Mouse (Mus musculus) induced T-regulatory cell, adult 2 months (primary cell): ENCODE results near the gene Ttc7b.

Source experiments
- DNase-seq: peaks from one replicate; pipeline ENCODE4 v3.0.0-alpha.2; 2012; ENCODE audit warnings: low read depth

Gene Ttc7b

DNA sequence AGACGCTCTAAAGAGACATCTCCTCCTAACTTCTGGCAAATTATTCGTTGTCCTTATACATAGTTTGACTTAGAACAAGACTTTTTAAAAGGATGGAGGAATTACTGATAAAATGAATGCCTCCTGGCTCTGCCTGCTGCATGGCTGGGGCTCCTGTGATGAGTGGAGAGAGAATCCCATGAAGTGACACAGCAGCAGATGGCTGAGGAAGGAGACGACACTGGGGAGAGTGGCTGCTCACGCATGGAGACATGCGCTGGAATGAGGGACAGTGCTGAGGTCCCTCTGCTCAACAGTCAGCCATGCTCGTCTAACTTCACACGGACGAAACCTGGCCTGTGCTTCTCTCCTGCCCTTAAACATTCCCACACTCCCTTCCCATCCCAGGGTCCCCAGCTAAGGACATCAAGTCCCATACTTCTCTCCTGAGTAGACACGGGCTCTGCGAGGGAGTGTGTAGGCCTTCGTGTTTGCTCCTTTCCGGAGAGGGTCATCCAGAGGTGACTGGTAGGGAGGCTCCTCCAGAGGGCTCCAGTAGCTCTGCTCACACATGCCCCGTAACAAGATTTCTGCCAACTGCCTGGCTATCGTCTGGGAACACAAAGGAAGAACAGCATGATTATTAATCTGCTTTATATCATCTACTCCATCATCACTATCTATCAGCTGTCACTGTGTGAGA is 105.8 kb downstream of the Ttc7b start:
- DNase-seq = no peak

GRCm38 (mm10) chr12:100408714-100409113 is 111.9 kb downstream of the Ttc7b start:
- no peak for DNase-seq

- DNase-seq = no peak
Measured at GRCm38 (mm10) chr12:100408143-100408542, 112.5 kb downstream of the Ttc7b start.

DNA sequence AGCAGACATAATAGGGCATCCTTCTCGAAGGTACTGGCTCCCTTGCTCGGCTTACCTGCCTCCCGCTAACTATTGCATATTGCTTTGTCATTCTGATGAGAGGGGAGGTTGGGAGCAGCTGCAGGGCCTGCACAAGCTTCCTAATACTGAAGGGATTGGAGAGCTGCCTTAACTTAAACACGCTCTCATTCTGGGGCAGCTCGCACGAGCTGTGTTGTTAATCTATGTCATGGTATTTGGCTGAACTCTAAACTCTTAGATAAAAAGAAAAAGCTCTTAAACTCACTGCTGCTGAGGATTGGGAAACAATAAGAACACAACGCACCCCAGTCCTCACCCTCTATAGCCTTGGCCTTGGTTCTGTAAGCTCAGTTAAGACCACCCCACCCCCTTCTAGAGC is 113.3 kb downstream of the Ttc7b start:
- no peak for DNase-seq

GRCm38 (mm10) chr12:100406094-100406493 is 114.5 kb downstream of the Ttc7b start:
- DNase-seq = no peak

GRCm38 (mm10) chr12:100405512-100406030 is 115.1 kb downstream of the Ttc7b start:
- DNase-seq = no peak

- no peak for DNase-seq
Measured at GRCm38 (mm10) chr12:100404430-100404829, 116.2 kb downstream of the Ttc7b start.

- DNase-seq = no peak
Measured at GRCm38 (mm10) chr12:100403005-100403324, 117.7 kb downstream of the Ttc7b start.

GRCm38 (mm10) chr12:100402296-100403004 is 118.2 kb downstream of the Ttc7b start:
- no peak for DNase-seq

DNA sequence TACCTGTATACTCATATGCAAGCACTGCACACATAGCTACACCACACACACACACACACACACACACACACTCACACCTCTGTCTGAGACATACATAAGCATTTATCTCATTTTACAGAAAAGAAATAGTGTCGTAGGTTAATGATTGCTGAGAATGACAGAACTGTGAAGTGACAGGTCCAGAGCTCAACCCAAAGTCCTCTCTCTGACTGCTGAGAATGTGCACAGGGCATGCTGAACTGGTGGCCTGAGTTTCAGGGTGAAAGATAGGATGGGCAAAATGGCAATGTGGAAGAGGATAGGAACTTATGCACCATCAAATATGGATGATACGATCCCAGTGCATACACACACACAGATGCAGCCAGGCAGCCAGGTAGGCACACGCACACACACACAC is 120.5 kb downstream of the Ttc7b start:
- DNase-seq = no peak

DNA sequence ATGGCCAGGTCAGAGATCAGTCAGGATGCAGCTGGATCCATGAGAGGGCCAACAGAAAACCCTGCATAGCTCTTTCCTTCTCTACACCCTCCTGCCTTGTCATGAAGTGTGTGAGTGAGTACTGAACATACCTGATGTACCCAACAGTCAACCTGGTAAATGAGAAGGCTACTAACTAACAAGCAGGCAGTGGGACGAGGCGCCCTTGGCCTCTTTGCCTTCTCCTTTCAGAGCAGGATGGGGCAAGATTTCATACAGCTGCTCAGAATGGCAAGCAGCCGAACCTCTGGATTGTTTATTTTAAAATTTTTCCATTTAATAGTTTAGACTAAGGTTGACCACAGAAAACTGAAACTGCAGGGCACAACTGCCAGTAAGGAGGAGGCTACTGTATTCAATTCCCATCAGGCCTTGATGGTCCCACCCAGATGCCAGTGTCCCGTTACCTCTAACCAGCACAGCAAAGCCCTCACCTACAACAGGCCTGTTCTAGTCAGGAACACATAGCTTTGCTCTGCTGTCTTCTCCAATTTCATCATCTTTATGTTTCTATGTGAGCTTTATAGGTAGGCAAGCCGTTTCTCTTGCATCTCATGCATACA is 121.4 kb downstream of the Ttc7b start:
- no peak for DNase-seq

GRCm38 (mm10) chr12:100398268-100398943 is 122.2 kb downstream of the Ttc7b start:
- DNase-seq = no peak

GRCm38 (mm10) chr12:100397432-100398146 is 123.0 kb downstream of the Ttc7b start:
- no peak for DNase-seq

DNA sequence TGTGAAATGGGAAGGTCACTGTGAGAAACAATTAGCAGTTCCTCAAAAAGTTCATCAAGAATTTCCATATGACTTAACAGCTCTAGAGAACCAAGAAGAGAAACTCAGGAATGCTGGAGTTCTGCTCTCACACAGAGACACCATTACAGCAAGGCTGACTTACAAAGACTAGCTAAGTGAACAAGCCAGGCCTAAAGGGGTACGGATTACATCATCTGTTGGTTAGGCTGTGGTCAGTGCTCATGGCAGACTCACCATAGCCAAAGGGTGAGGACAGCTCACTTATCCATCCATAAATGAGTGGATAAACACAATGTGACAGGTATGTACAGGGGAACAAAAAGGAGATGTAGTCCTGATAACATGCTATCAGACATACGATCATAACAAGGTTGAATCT is 123.8 kb downstream of the Ttc7b start:
- DNase-seq = no peak

- DNase-seq = no peak
Measured at GRCm38 (mm10) chr12:100393532-100393931, 127.1 kb downstream of the Ttc7b start.

- DNase-seq = no peak
Measured at GRCm38 (mm10) chr12:100393109-100393508, 127.5 kb downstream of the Ttc7b start.

GRCm38 (mm10) chr12:100392466-100392865 is 128.2 kb downstream of the Ttc7b start:
- DNase-seq = no peak

GRCm38 (mm10) chr12:100391890-100392289 is 128.7 kb downstream of the Ttc7b start:
- no peak for DNase-seq

DNA sequence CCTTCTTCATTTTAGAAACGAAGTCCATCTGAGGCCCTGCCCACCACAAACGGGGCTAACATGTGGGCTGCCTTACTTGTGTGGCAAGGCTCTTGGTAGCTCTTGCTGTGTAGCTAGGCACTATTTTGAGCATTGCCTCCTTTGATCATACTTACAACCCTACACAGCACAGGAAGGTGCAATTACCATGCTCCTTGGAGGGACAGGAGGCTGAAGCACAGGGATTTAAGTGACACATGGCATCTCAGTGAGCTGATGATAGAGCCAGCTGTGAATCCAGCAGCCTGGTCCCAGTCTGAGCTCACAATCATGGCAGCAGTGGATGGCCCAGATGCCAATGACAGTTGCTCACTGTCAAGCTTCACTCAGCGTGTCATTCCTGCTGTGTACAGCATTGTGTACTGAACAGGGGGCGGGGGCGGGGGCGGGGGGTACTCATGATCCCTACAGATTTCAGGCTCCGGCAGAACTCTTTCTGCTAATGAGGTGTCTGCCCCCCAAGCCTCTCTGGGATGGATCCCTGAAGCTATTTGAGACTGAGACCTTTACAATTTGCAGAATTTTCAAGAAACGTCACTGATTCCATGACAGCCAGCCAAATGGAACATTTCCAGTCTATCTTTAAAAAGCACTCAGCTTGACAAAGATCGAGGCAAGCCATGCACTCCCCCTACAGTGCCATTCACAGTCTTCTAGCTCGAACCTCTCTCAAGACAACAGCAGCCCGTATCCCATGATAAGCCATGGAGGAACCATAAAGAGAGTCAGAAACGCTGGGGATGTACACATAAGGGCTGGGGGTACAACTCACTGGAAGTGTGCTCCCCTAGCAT is 130.5 kb downstream of the Ttc7b start:
- DNase-seq = no peak

- no peak for DNase-seq
Measured at GRCm38 (mm10) chr12:100386259-100386658, 134.4 kb downstream of the Ttc7b start.

DNA sequence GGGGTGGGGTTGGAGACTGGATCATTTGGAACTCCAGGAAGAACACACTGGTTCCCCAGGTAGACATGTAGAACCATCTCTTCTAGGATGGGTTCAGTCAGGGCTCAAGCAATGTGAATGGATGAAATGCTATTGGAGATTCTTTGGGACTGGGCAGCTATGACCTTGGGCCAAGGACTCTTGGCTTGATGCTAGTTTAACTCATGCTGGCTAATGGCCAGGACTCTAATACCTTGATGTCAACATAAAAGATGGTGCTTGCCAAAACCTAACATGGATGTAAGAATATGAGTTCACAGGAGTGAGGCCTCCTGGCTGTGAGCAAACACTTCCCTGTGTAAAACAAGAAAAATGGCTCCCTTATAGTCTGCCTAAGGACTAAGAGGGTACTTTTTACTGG is 138.1 kb downstream of the Ttc7b start:
- DNase-seq = no peak
